Mouse (Mus musculus): Measurements from ENCODE around the gene Vps25. TPM values are rescaled to one million over a fixed set of nuclear protein-coding genes. Genes with fewer than 3 reads are reported as not detected.

Gene Vps25
- total RNA-seq, 2 experiments from 2014 or later = 80.9 to 82.0 TPM

DNA sequence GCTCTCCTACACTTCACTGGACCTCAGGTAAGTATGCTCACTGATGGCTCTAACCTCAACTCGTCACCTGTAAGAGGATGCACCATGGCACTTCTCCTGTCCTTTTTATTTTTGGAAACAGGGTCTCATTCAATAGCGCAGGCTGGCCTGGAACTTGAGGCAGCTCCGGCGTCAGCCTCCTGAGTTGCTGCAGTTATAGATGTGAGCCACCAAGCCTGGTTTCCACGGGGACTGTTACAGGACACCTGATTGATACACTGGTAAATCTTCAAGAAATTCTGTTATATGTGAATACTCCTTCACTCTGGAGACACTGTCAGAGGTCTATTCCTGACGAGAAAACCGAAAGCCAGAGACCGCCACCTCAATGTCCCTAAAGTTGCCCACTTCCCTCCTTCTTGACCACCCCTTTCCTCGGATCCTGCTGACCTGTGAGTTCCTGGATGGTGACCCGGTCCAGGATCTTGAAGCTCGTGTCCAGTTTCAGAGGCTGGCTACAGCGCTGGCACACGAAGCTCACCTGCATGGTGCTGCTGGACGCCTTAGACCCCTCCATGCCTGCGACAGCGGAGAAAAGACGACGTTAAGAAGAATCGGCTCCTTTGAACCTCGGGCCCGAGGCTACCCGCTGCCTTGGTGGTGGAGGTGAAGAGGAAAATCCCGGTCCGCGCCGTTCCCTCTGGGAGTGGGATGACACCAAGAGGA lies 47.9 kb downstream of the Vps25 start:
- intact Hi-C loops (cut with DNase I) = loop anchor here (5.0 kb wide), 1 partner anchor 89 kb away; no protein-coding TSS in a partner anchor
- no peak for DNase-seq (ENCODE audit: extremely low spot score in 1 of 2, low spot score in 2 of 2)

DNA sequence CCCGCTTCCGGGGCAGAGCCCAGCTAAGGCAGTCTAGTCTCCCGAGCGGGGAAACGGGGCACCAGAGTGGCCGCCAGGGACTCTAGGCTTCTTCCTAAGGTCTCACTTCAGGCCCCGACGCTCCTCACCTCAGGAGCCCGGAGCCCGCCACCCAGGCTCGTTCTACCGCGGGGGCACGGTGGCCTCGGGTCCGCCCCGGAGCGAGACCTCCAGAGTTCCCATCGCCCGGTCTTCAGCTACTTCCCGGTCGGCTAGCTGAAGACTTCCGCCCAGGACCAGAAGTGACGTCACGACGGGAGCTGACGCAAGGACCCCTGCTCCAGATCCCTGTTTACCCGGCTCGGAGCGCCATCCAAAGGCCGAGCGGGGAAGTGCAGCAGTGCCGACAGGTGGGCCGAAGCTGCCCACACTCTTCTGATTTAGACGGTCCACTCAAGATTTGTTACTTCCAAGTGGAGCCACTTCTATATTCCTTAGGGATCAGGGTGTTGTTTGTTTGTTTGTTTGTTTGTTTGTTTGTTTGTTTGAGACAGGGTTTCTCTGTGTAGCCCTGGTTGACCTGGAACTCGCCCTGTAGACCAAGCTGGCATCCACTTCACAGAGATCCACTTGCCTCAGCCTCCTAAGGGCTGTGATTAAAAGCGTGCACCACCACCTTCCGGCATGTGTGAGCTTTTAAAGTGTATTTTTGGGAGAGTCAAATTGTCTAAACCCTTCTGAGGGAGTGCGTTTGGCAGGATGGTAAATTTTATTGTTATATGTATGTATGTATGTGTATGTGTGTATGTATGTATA lies 48.7 kb downstream of the Vps25 start, which contains the start of gene Becn1:
TSS of gene Becn1 (minus strand) at position 283 of the 795 bp plus-strand sequence.
- DNase-seq (ENCODE audit: extremely low spot score in 1 of 2, low spot score in 2 of 2) = peak; percentile 93 to 98
- intact Hi-C loops (cut with DNase I) = loop anchor here (5.0 kb wide), 1 partner anchor 90 kb away; no protein-coding TSS in a partner anchor

DNA sequence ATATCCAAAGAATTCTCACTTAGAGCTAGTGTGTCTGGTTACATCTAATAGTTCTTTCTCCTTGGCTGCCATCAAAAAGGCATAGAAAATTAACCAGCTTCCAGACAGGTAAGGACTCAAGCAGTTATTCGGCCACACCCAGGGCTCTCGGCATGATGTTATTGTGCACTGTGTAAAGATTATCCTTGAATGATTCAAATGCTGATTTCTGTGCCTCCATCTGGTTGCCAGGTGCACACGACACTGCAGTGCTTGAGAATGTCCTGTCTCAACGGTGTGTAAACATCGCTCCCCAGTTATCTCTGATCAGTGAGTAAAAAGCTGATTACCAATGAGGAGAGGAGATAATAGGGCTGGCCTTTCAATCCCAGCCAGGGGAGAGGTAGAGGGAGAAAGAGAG lies 54.2 kb downstream of the Vps25 start:
- DNase-seq (ENCODE audit: extremely low spot score in 1 of 2, low spot score in 2 of 2) = no peak
- intact Hi-C loops (cut with DNase I) = no loop called here

Other genes starting within 250 kb of the Vps25 start
- 100 to 1,000 TPM; 435 to 454 TPM for gene Atp6v0a1, start 244.3 kb upstream of the Vps25 start, total RNA-seq (2021)
- gene Naglu, start 183.7 kb upstream of the Vps25 start, total RNA-seq (2021) = 10 to 100 TPM in 1 of 2 experiments, 1 to 10 TPM in 1; 9.4 to 10.2 TPM
- under 1 TPM; 0.43 to 0.79 TPM for gene Hsd17b1, start 175.3 kb upstream of the Vps25 start, total RNA-seq (2021)
- 10 to 100 TPM; 32.3 to 32.4 TPM for gene Coasy, start 171.1 kb upstream of the Vps25 start, total RNA-seq (2021)
- 10 to 100 TPM; 52.8 to 55.8 TPM for gene Mlx, start 166.4 kb upstream of the Vps25 start, total RNA-seq (2021)
- 1 to 10 TPM; 4.4 to 4.8 TPM for gene Psmc3ip, start 158.3 kb upstream of the Vps25 start, total RNA-seq (2021)
- 10 to 100 TPM; 54.5 to 55.0 TPM for gene Retreg3, start 133.8 kb upstream of the Vps25 start, total RNA-seq (2021)
- 10 to 100 TPM; 45.6 to 49.6 TPM for gene Tubg1, start 133.8 kb upstream of the Vps25 start, total RNA-seq (2021)
- 10 to 100 TPM; 46.6 to 48.8 TPM for gene Tubg2, start 97.8 kb upstream of the Vps25 start, total RNA-seq (2021)
- gene Cntnap1, start 83.2 kb upstream of the Vps25 start, total RNA-seq (2021) = 10 to 100 TPM; 44.2 to 54.1 TPM
- gene Plekhh3, start 82.4 kb upstream of the Vps25 start, total RNA-seq (2021) = 1 to 10 TPM; 5.9 to 8.0 TPM
- gene Ccr10, start 78.3 kb upstream of the Vps25 start, total RNA-seq (2021) = under 1 TPM in 1 of 2 experiments, not detected in 1; 0.41 TPM
- gene Ezh1, start 27.2 kb upstream of the Vps25 start, total RNA-seq (2021) = 10 to 100 TPM; 26.4 to 28.3 TPM
- 10 to 100 TPM; 57.4 to 59.1 TPM for gene Ramp2, start 7.7 kb upstream of the Vps25 start, total RNA-seq (2021)
- 1 to 10 TPM; 4.2 to 4.5 TPM for gene Wnk4, start 6.9 kb downstream of the Vps25 start, total RNA-seq (2021)
- gene Cntd1, start 25.3 kb downstream of the Vps25 start, total RNA-seq (2021) = under 1 TPM; 0.15 to 0.41 TPM
- gene Coa3, start 25.4 kb downstream of the Vps25 start, total RNA-seq (2021) = 100 to 1,000 TPM in 1 of 2 experiments, 10 to 100 TPM in 1; 95.7 to 101 TPM
- 100 to 1,000 TPM; 174 to 188 TPM for gene Becn1, start 48.6 kb downstream of the Vps25 start, total RNA-seq (2021)
- gene Psme3, start 62.5 kb downstream of the Vps25 start, total RNA-seq (2021) = 100 to 1,000 TPM; 100 to 108 TPM
- gene Aoc2, start 71.4 kb downstream of the Vps25 start, total RNA-seq (2021) = 1 to 10 TPM; 3.2 to 3.4 TPM
- 1 to 10 TPM; 1.4 to 2.0 TPM for gene Aoc3, start 76.9 kb downstream of the Vps25 start, total RNA-seq (2021)
- gene G6pc, start 113.9 kb downstream of the Vps25 start, total RNA-seq (2021) = not detected
- gene Aarsd1, start 163.9 kb downstream of the Vps25 start, total RNA-seq (2021) = 10 to 100 TPM; 45.1 to 45.2 TPM
- gene Gm27029, start 171.1 kb downstream of the Vps25 start, total RNA-seq (2021) = 1 to 10 TPM; 6.4 to 6.9 TPM
- 10 to 100 TPM; 24.4 to 26.0 TPM for gene Rundc1, start 171.4 kb downstream of the Vps25 start, total RNA-seq (2021)
- 1 to 10 TPM; 3.4 TPM for gene Ptges3l, start 171.6 kb downstream of the Vps25 start, total RNA-seq (2021)
- 10 to 100 TPM; 49.9 to 58.1 TPM for gene Rpl27, start 188.6 kb downstream of the Vps25 start, total RNA-seq (2021)
- gene Ifi35, start 194.7 kb downstream of the Vps25 start, total RNA-seq (2021) = 1 to 10 TPM; 1.8 to 2.8 TPM
- 100 to 1,000 TPM; 111 to 115 TPM for gene Rnd2, start 211.3 kb downstream of the Vps25 start, total RNA-seq (2021)
- 10 to 100 TPM; 50.3 to 54.3 TPM for gene Vat1, start 212.5 kb downstream of the Vps25 start, total RNA-seq (2021)